Mouse (Mus musculus): ENCODE measurements at regions not wholly inside any gene's neighbourhood (a gene's known extent, or its start where the extent isn't known, plus 50 kb on each side); places are given as distances from the start of the nearest gene placed in this dataset.

DNA sequence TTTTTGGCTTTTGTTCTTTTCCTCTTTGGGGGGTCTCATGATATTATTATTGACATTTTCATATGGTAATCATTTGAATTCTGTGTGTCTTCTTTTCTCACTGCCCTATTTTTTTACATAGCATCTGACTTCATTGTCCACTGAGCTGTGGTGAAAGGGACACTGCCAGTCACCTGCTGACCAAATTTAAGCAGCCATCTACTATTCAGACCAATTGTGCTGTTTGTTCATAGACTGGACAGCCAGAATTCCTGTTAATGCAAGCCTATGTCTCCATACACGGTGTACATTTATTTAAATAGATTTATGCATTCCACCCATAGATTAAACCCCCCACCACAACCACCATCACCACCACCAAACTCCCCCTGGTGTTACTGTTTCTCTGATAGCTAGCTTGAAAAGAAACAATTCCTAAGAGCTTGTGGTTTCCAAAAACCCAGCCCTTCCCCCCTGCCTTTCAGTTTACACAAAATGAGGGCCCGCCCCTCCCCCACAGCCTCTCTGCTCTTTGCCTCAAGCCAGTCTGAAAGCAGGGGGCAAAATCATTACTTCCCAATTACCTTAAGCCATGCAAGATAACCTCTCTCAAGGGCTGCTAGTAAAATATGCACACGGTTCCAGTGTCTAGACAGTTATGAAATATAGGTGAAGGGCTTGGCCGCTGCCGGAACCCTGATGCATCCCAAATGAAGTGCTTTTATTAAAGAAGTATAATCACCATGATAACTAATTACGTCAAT is 390.8 kb upstream of the Cited2 start:
- Histone ChIP-seq H3K4me3 (no peak overlapping the region), H3K4me1 (ENCODE audit: control insufficient read depth, insufficient read depth, low read length) (no peaks in the 10 kb centered on the region), H3K36me3 (ENCODE audit: control insufficient read depth, insufficient read depth, low read length) (peaks cover 2% of the 10 kb centered on the region; the same call in 1 of the 2 replicates), H3K9ac (ENCODE audit: low read depth, low read length) (no peak overlapping the region), H3K27me3 (ENCODE audit: control insufficient read depth, insufficient read depth, low read length) (no peaks in the 10 kb centered on the region), H3K27ac (peak overlapping the region; percentile 76), H3K79me2 (replicated peaks; ENCODE audit: control insufficient read depth, insufficient read depth, low read length) (no peaks in the 10 kb centered on the region)
- WGBS = 79% methylated on average over 6 of the region's 6 CpGs
- intact Hi-C loops (cut with DNase I) = loop anchor here (5.0 kb wide), 1 partner anchor 35 kb away; no protein-coding TSS in a partner anchor
- no peak for DNase-seq
- TF ChIP-seq CTCF (IDR thresholded peaks at IDR 0.05) = no peak
- TF ChIP-seq EP300 (IDR thresholded peaks at IDR 0.05; ENCODE audit: insufficient read depth, low read depth, low read length) = no peak
- no peak for TF ChIP-seq POLR2A (IDR thresholded peaks at IDR 0.05; ENCODE audit: insufficient read depth, low read depth, low read length)

DNA sequence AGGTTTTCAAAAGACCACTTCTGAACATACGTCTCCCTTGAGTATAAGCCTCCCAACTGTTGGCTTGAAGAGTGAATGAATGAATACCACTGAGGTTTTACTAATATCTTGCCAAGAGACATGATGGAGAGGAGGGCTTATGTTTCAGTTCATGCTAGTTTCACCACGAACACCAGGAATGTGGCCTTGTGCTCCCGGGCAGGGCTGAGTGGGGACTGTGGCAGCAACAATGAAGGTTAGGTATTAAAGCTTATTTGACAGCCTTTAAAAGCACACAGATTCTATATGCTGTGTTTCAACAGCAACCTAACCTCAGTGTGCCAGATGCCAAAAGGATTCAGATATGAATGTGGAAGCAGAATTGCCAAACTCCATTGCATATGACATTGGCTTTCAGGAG is 390.0 kb upstream of the Cited2 start:
- peaks cover 2% of the 10 kb centered on the region; the same call in 1 of the 2 replicates for H3K36me3 ChIP-seq (ENCODE audit: control insufficient read depth, insufficient read depth, low read length)
- DNase-seq = no peak
- WGBS = 83% methylated on average over 3 of the region's 3 CpGs
- H3K79me2 ChIP-seq (replicated peaks; ENCODE audit: control insufficient read depth, insufficient read depth, low read length) = no peaks in the 10 kb centered on the region
- H3K27me3 ChIP-seq (ENCODE audit: control insufficient read depth, insufficient read depth, low read length) = no peaks in the 10 kb centered on the region
- no peak overlapping the region for H3K27ac ChIP-seq
- H3K4me3 ChIP-seq = no peak overlapping the region
- intact Hi-C loops (cut with DNase I) = loop anchor here (5.0 kb wide), 1 partner anchor 34 kb away; no protein-coding TSS in a partner anchor
- no peak for TF ChIP-seq CTCF (IDR thresholded peaks at IDR 0.05)
- TF ChIP-seq POLR2A (IDR thresholded peaks at IDR 0.05; ENCODE audit: insufficient read depth, low read depth, low read length) = no peak
- no peak for TF ChIP-seq EP300 (IDR thresholded peaks at IDR 0.05; ENCODE audit: insufficient read depth, low read depth, low read length)
- no peak overlapping the region for H3K9ac ChIP-seq (ENCODE audit: low read depth, low read length)
- H3K4me1 ChIP-seq (ENCODE audit: control insufficient read depth, insufficient read depth, low read length) = no peaks in the 10 kb centered on the region

GRCm38 (mm10) chr10:17333676-17334075 is 389.3 kb upstream of the Cited2 start:
- H3K4me3 ChIP-seq = no peak overlapping the region
- TF ChIP-seq EP300 (IDR thresholded peaks at IDR 0.05; ENCODE audit: insufficient read depth, low read depth, low read length) = no peak
- TF ChIP-seq CTCF (IDR thresholded peaks at IDR 0.05) = no peak
- TF ChIP-seq POLR2A (IDR thresholded peaks at IDR 0.05; ENCODE audit: insufficient read depth, low read depth, low read length) = no peak
- no peaks in the 10 kb centered on the region for H3K4me1 ChIP-seq (ENCODE audit: control insufficient read depth, insufficient read depth, low read length)
- intact Hi-C loops (cut with DNase I) = loop anchor here (5.0 kb wide), 1 partner anchor 34 kb away; no protein-coding TSS in a partner anchor
- peaks cover 2% of the 10 kb centered on the region; the same call in 1 of the 2 replicates for H3K36me3 ChIP-seq (ENCODE audit: control insufficient read depth, insufficient read depth, low read length)
- no peak overlapping the region for H3K9ac ChIP-seq (ENCODE audit: low read depth, low read length)
- WGBS = 39% methylated on average over 6 of the region's 6 CpGs
- DNase-seq = no peak
- no peak overlapping the region for H3K27ac ChIP-seq
- no peaks in the 10 kb centered on the region for H3K79me2 ChIP-seq (replicated peaks; ENCODE audit: control insufficient read depth, insufficient read depth, low read length)
- H3K27me3 ChIP-seq (ENCODE audit: control insufficient read depth, insufficient read depth, low read length) = no peaks in the 10 kb centered on the region

- Histone ChIP-seq H3K4me1 (ENCODE audit: control insufficient read depth, insufficient read depth, low read length) (no peaks in the 10 kb centered on the region), H3K27ac (no peak overlapping the region), H3K4me3 (no peak overlapping the region), H3K9ac (ENCODE audit: low read depth, low read length) (no peak overlapping the region), H3K36me3 (ENCODE audit: control insufficient read depth, insufficient read depth, low read length) (no peaks in the 10 kb centered on the region), H3K27me3 (ENCODE audit: control insufficient read depth, insufficient read depth, low read length) (no peaks in the 10 kb centered on the region), H3K79me2 (replicated peaks; ENCODE audit: control insufficient read depth, insufficient read depth, low read length) (no peaks in the 10 kb centered on the region)
- intact Hi-C loops (cut with DNase I) = no loop called here
- WGBS = 95% methylated on average over 2 of the region's 2 CpGs
- DNase-seq = no peak
- TF ChIP-seq CTCF (IDR thresholded peaks at IDR 0.05) (no peak), POLR2A (IDR thresholded peaks at IDR 0.05; ENCODE audit: insufficient read depth, low read depth, low read length) (no peak)
Measured at GRCm38 (mm10) chr10:17337217-17337616, 385.8 kb upstream of the Cited2 start.

- no peaks in the 10 kb centered on the region for H3K27me3 ChIP-seq (ENCODE audit: control insufficient read depth, insufficient read depth, low read length)
- intact Hi-C loops (cut with DNase I) = no loop called here
- H3K4me1 ChIP-seq (ENCODE audit: control insufficient read depth, insufficient read depth, low read length) = peaks cover 1% of the 10 kb centered on the region; the same call in 1 of the 2 replicates
- DNase-seq = no peak
- H3K27ac ChIP-seq = no peak overlapping the region
- 90% methylated on average over 1 of the region's 1 CpGs for WGBS
- no peaks in the 10 kb centered on the region for H3K79me2 ChIP-seq (replicated peaks; ENCODE audit: control insufficient read depth, insufficient read depth, low read length)
- TF ChIP-seq EP300 (IDR thresholded peaks at IDR 0.05; ENCODE audit: insufficient read depth, low read depth, low read length) (no peak), POLR2A (IDR thresholded peaks at IDR 0.05; ENCODE audit: insufficient read depth, low read depth, low read length) (no peak), CTCF (IDR thresholded peaks at IDR 0.05) (no peak)
- H3K9ac ChIP-seq (ENCODE audit: low read depth, low read length) = no peak overlapping the region
- no peaks in the 10 kb centered on the region for H3K36me3 ChIP-seq (ENCODE audit: control insufficient read depth, insufficient read depth, low read length)
- no peak overlapping the region for H3K4me3 ChIP-seq
Measured at GRCm38 (mm10) chr10:17343829-17344228, 379.2 kb upstream of the Cited2 start.

Data from heart, adult 2 months (tissue).